Mouse (Mus musculus) bone marrow macrophage, adult 2 months (primary cell): ENCODE measurements around the gene Aatf.

Source experiments
- CTCF ChIP-seq: IDR thresholded peaks from 2 replicates; pipeline ENCODE4 v1.5.1; 2012; ENCODE audit warnings: low read depth, mild to moderate bottlenecking, low read length, moderate library complexity
- POLR2A ChIP-seq: IDR thresholded peaks from 2 replicates; pipeline ENCODE4 v1.6.1; 2012; ENCODE audit warnings: mild to moderate bottlenecking, low read depth, low read length, borderline replicate concordance

- no peak for TF ChIP-seq CTCF
- no peak for TF ChIP-seq POLR2A
Measured at GRCm38 (mm10) chr11:84519576-84520268, 6.4 kb upstream of the Aatf start.
